Mouse (Mus musculus): ENCODE measurements around the gene Gm9958.

The Gm9958 gene

DNA sequence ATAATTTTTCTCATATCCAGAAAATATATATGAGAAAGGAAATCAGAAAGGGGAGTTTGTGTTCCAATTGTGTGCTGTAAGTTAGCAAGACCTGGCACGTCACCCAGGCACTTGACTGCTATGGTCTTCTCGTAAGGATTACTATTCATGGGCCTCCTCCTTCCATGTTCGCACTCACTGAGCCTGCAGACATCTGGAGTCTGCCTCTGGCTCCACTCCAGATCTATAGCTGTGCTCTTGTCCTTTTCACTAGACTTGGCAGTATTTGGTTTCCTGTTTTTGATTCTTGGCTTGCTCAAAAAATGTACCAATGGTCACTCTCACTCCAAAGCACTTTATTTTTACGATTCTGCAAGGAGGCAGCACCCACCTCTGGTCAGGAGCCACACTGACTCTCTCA is 14.5 kb downstream of the Gm9958 start:
- no peak for TF ChIP-seq CTCF (conservative IDR thresholded peaks at IDR 0.05; ENCODE audit: low read length)
- TF ChIP-seq POU5F1 (IDR thresholded peaks at IDR 0.05; ENCODE audit: borderline replicate concordance, low read length), result no peak
- no peak for TF ChIP-seq NANOG (IDR thresholded peaks at IDR 0.05; ENCODE audit: borderline replicate concordance, low read length)
- no peaks in the 10 kb centered on the region for H3K36me3 ChIP-seq (ENCODE audit: insufficient read depth, low read length)
- no peak overlapping the region for H3K4me3 ChIP-seq (replicated peaks; ENCODE audit: low read length)

DNA sequence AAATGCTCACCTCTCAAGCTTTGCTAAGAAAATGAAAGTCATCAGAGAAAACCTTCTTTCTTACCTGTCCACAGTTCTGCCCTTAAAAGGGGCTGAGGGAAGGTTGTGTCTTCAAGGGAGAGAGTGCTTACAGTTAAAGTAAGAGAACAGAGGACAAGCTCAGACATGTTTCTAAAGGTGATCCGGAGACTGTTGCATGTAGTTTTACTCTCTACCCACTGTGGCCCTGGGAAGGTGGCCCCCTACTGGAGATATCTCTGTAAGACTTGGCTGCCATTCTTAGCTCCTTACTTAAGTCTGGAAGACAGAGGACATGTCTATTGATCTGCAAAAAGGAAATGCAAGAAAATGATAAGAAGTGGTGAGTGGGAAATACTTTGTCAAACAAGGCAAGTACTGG is 16.1 kb downstream of the Gm9958 start:
- TF ChIP-seq CTCF (conservative IDR thresholded peaks at IDR 0.05; ENCODE audit: low read length), result peak; percentile 53
- no peak for TF ChIP-seq NANOG (IDR thresholded peaks at IDR 0.05; ENCODE audit: borderline replicate concordance, low read length)
- Histone ChIP-seq H3K27me3 (ENCODE audit: insufficient read depth, low read length) (no peaks in the 10 kb centered on the region), H3K4me3 (replicated peaks; ENCODE audit: low read length) (no peak overlapping the region), H3K9me3 (ENCODE audit: low read length) (no peaks in the 10 kb centered on the region), H3K36me3 (ENCODE audit: insufficient read depth, low read length) (no peaks in the 10 kb centered on the region), H3K4me1 (replicated peaks; ENCODE audit: low read depth, low read length) (no peaks in the 10 kb centered on the region)

More for the DNA sequence above, 14.5 kb downstream of the Gm9958 start:
- Histone ChIP-seq H3K4me1 (replicated peaks; ENCODE audit: low read depth, low read length) (no peaks in the 10 kb centered on the region), H3K27me3 (ENCODE audit: insufficient read depth, low read length) (no peaks in the 10 kb centered on the region), H3K9me3 (ENCODE audit: low read length) (no peaks in the 10 kb centered on the region)

DNA sequence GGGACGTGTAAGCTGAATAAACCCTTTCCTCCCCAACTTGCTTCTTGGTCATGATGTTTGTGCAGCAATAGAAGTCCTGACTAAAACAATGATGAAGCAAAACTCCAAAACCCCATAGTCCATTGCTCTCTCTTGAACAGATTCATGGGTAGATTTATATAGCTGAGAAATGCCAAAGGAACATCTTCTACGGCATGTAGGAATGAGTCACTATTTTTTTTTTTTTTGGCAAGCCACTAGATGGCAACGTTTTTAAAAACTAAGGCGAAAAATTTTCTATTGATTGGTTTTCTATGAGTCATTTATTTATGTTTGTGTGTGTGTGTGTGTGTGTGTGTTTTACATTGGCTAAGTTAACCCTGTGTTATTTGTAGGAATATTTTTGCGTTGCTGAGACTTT is 26.8 kb downstream of the Gm9958 start:
- TF ChIP-seq POU5F1 (IDR thresholded peaks at IDR 0.05; ENCODE audit: borderline replicate concordance, low read length), result no peak
- no peak for TF ChIP-seq NANOG (IDR thresholded peaks at IDR 0.05; ENCODE audit: borderline replicate concordance, low read length)
- no peak for TF ChIP-seq CTCF (conservative IDR thresholded peaks at IDR 0.05; ENCODE audit: low read length)
- Histone ChIP-seq H3K4me1 (replicated peaks; ENCODE audit: low read depth, low read length) (no peaks in the 10 kb centered on the region), H3K4me3 (replicated peaks; ENCODE audit: low read length) (no peak overlapping the region), H3K27me3 (ENCODE audit: insufficient read depth, low read length) (no peaks in the 10 kb centered on the region), H3K36me3 (ENCODE audit: insufficient read depth, low read length) (no peaks in the 10 kb centered on the region), H3K9me3 (ENCODE audit: low read length) (no peaks in the 10 kb centered on the region)

DNA sequence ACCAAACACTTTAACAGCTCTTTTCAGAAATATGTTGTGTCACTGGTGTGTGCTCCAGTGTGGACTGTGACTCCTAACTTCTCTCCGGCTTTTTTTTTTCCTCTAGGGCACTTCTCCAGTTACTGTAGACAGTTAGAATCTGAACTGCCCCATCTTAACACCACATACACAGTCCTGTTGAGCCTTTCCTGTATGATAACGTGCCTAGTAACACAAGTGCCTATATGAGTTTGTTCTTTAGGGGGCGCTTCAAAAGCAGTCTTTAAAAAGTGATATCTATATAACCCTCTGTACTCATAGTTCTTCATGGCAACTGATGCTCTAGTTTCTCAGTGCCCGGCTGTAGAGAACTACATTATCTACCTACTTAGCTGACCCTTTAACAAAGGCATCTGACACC is 27.3 kb downstream of the Gm9958 start:
- H3K27me3 ChIP-seq (ENCODE audit: insufficient read depth, low read length), result no peaks in the 10 kb centered on the region
- no peaks in the 10 kb centered on the region for H3K36me3 ChIP-seq (ENCODE audit: insufficient read depth, low read length)
- no peaks in the 10 kb centered on the region for H3K4me1 ChIP-seq (replicated peaks; ENCODE audit: low read depth, low read length)
- no peak for TF ChIP-seq NANOG (IDR thresholded peaks at IDR 0.05; ENCODE audit: borderline replicate concordance, low read length)
- no peak overlapping the region for H3K4me3 ChIP-seq (replicated peaks; ENCODE audit: low read length)
- H3K9me3 ChIP-seq (ENCODE audit: low read length), result no peaks in the 10 kb centered on the region

DNA sequence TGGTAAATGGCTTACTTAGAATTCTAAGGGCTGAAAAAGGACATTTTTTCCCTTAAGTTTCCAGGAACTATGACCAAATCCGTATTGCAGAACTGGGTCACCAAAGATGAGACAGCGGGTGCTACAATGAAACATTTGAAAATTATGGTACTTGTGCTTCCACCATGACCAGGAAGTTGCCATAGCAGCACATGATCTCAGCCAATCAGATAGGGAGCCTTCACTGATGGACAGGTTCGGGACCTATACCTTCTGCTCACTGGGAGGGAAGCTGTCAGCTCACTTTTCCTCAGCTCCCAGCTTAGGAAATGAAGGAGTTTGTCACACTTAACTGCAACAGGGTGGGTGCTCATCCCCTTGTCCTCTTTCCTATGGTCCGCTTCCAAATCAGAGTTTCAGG is 29.8 kb downstream of the Gm9958 start:
- TF ChIP-seq NANOG (IDR thresholded peaks at IDR 0.05; ENCODE audit: borderline replicate concordance, low read length) (no peak), POU5F1 (IDR thresholded peaks at IDR 0.05; ENCODE audit: borderline replicate concordance, low read length) (no peak), CTCF (conservative IDR thresholded peaks at IDR 0.05; ENCODE audit: low read length) (no peak)
- Histone ChIP-seq H3K27me3 (ENCODE audit: insufficient read depth, low read length) (no peaks in the 10 kb centered on the region), H3K4me3 (replicated peaks; ENCODE audit: low read length) (no peak overlapping the region), H3K9me3 (ENCODE audit: low read length) (no peaks in the 10 kb centered on the region), H3K36me3 (ENCODE audit: insufficient read depth, low read length) (no peaks in the 10 kb centered on the region), H3K4me1 (replicated peaks; ENCODE audit: low read depth, low read length) (no peaks in the 10 kb centered on the region)

DNA sequence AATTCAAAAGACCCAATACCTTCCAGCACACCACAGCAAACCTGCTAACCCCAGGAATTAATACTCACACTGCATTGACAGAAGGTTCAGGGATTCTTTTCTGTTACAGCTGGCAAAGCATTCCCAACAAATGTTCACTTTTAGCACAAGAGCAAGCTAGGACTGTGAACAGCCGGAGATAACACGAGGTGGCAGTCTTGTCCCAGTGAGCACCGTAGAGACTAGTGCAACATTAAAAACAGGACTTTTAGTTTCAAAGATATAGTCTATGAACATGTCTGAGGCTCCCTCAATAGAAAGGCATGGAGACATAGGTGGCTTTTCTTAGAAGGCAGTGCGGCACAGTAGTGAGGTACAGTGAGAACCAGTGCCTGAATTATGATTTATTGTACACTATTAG is 38.2 kb downstream of the Gm9958 start:
- Histone ChIP-seq H3K9me3 (ENCODE audit: low read length) (no peaks in the 10 kb centered on the region), H3K27me3 (ENCODE audit: insufficient read depth, low read length) (no peaks in the 10 kb centered on the region), H3K36me3 (ENCODE audit: insufficient read depth, low read length) (no peaks in the 10 kb centered on the region), H3K4me3 (replicated peaks; ENCODE audit: low read length) (no peak overlapping the region), H3K4me1 (replicated peaks; ENCODE audit: low read depth, low read length) (peaks cover 8% of the 10 kb centered on the region; the same call in 1 of the 2 replicates)
- TF ChIP-seq POU5F1 (IDR thresholded peaks at IDR 0.05; ENCODE audit: borderline replicate concordance, low read length), result no peak
- TF ChIP-seq NANOG (IDR thresholded peaks at IDR 0.05; ENCODE audit: borderline replicate concordance, low read length), result no peak
- TF ChIP-seq CTCF (conservative IDR thresholded peaks at IDR 0.05; ENCODE audit: low read length), result no peak

DNA sequence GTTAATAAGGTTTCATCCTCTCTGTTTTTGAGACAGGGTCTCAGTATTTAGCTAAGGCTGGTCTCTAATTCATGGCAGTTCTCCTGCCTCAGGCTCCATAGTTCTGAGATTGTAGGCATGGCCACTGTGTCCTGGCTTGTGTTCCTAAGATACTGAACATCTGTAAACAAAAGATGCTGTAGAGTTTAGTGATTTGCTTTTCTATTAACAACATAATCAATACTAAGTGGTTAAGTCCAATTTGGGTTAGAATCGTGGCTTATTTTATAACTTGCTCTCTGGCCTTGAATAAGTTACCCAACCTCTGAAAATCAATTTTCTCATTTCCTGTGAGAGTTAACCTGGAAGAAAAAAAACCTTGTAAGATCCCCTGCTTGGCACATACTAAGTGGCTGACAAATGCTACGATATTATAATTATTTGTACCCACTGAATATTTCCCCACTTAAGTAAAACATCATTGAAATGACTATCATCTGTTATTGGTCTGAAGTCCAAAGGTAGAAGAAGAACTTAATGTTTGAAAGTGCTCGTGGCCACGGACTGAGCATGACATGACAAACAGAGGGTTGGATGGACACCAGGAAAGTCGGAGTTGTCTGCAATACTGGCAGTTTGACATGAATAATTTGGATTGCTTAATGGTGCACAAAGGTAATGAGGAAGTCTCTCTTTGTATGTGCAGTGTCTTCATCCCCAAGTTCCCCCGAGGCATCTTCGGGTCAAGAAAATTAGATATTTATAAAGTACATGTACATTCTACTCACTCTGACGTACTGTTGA is 47.3 kb downstream of the Gm9958 start:
- Histone ChIP-seq H3K27me3 (ENCODE audit: insufficient read depth, low read length) (no peaks in the 10 kb centered on the region), H3K9me3 (ENCODE audit: low read length) (no peaks in the 10 kb centered on the region), H3K4me1 (replicated peaks; ENCODE audit: low read depth, low read length) (no peaks in the 10 kb centered on the region), H3K4me3 (replicated peaks; ENCODE audit: low read length) (no peak overlapping the region), H3K36me3 (ENCODE audit: insufficient read depth, low read length) (no peaks in the 10 kb centered on the region)
- TF ChIP-seq POU5F1 (IDR thresholded peaks at IDR 0.05; ENCODE audit: borderline replicate concordance, low read length) (no peak), CTCF (conservative IDR thresholded peaks at IDR 0.05; ENCODE audit: low read length) (no peak), NANOG (IDR thresholded peaks at IDR 0.05; ENCODE audit: borderline replicate concordance, low read length) (no peak)

DNA sequence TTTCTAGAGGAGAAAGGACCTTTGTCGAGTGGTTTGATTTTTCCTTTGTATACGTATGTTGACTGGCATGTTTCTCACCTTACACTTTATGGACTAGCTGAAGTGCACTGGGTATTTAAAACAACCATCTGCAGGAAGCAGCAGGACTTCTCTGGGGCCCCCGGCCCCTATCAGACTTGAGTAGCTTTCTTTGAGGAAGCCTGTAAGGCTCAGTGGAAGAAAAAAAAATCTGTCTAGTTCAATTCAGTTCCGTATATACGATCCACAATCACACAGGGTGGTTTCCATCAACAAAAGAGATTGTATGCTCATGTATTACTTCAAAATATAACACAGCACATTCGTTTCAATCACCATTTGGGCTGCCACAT is 47.9 kb downstream of the Gm9958 start:
- H3K9me3 ChIP-seq (ENCODE audit: low read length), result no peaks in the 10 kb centered on the region
- H3K27me3 ChIP-seq (ENCODE audit: insufficient read depth, low read length), result no peaks in the 10 kb centered on the region
- TF ChIP-seq NANOG (IDR thresholded peaks at IDR 0.05; ENCODE audit: borderline replicate concordance, low read length) (no peak), CTCF (conservative IDR thresholded peaks at IDR 0.05; ENCODE audit: low read length) (no peak), POU5F1 (IDR thresholded peaks at IDR 0.05; ENCODE audit: borderline replicate concordance, low read length) (no peak)
- H3K36me3 ChIP-seq (ENCODE audit: insufficient read depth, low read length), result no peaks in the 10 kb centered on the region
- H3K4me3 ChIP-seq (replicated peaks; ENCODE audit: low read length), result no peak overlapping the region
- H3K4me1 ChIP-seq (replicated peaks; ENCODE audit: low read depth, low read length), result no peaks in the 10 kb centered on the region
